Mouse (Mus musculus): ENCODE measurements around the gene Gm12887. TPM values are rescaled to one million over a fixed set of nuclear protein-coding genes. Genes with fewer than 3 reads are reported as not detected.

The Gm12887 gene
- polyA plus RNA-seq (2016; fragmentation: Nextera tagmentation; extraction: Ambion mirVana) = not detected in 2 replicates

- Histone ChIP-seq H3K9me3 (peaks cover 41% of the 10 kb centered on the region), H3K4me2 (replicated peaks) (no peak within 1 kb of the TSS)
These were observed at the start of gene Gm12887 for GRCm38 (mm10) chr4:121622003-121622402. Gene Gm12887, minus strand, starts transcription at chr4:121622103.

GRCm38 (mm10) chr4:121657040-121657439, 35.1 kb upstream of the Gm12887 start:
- no peak for ATAC-seq (ENCODE audit: insufficient number of reproducible peaks, insufficient read depth, low FRiP score, low TSS enrichment)

More at GRCm38 (mm10) chr4:121622003-121622402, at the start of gene Gm12887:
- no peak for ATAC-seq (ENCODE audit: insufficient number of reproducible peaks, insufficient read depth, low FRiP score, low TSS enrichment)
- no peaks in the 10 kb centered on the region for H3K36me3 ChIP-seq
- no peaks in the 10 kb centered on the region for H3K4me1 ChIP-seq
- H3K9ac ChIP-seq = no peak within 1 kb of the TSS
- H3K4me3 ChIP-seq = no peak within 1 kb of the TSS
- 34% methylated on average over 2 of the region's 2 CpGs for WGBS
- H3K27ac ChIP-seq = no peak within 1 kb of the TSS
- no peaks in the 10 kb centered on the region for H3K27me3 ChIP-seq

More at GRCm38 (mm10) chr4:121657040-121657439, 35.1 kb upstream of the Gm12887 start:
- WGBS = 86% methylated on average over 1 of the region's 1 CpGs
- H3K9me3 ChIP-seq = peaks cover 17% of the 10 kb centered on the region; the same call in 1 of the 2 replicates
- H3K36me3 ChIP-seq = no peaks in the 10 kb centered on the region
- H3K27ac ChIP-seq = no peak overlapping the region
- no peaks in the 10 kb centered on the region for H3K27me3 ChIP-seq
- no peak overlapping the region for H3K4me3 ChIP-seq
- H3K4me2 ChIP-seq (replicated peaks) = no peak overlapping the region
- no peaks in the 10 kb centered on the region for H3K4me1 ChIP-seq
- no peak overlapping the region for H3K9ac ChIP-seq

Other genes with a start within 250 kb of the Gm12887 start
- gene Gm12886, start 199.0 kb downstream of the Gm12887 start, polyA plus RNA-seq (2016; fragmentation: Nextera tagmentation; extraction: Ambion mirVana) = not detected in 2 replicates